Mouse (Mus musculus) left cerebral cortex, postnatal 14 days (tissue): ENCODE data around the gene Fam213a. TPM values are rescaled to one million over a fixed set of nuclear protein-coding genes. Genes with fewer than 3 reads are reported as not detected.

Experiments
- DNase-seq, 2 experiments: peaks; one replicate each; pipeline ENCODE4 v3.0.0; 2021 to 2022; ENCODE audit warnings: low spot score in 2 of 2, mixed read lengths in 1 of 2
- intact Hi-C: fragments of 180-260 bp; cut with DNase I; formaldehyde crosslinking; loops from one replicate; pipeline ENCODE4 v1.15.1; 2025
- total RNA-seq, 2 experiments: library from RNA; stranded (reverse); gene quantifications; 2 replicates each; pipeline ENCODE4 v1.2.3; 2021

The Fam213a gene
- total RNA-seq, 2 experiments from 2014 or later: 103 to 105 TPM

GRCm38 (mm10) chr14:40949730-40950614 lies 63.6 kb downstream of the Fam213a start:
- intact Hi-C loops: loop anchor here (5.0 kb wide), 1 partner anchor 33 kb away; no protein-coding TSS in a partner anchor
- no peak for DNase-seq

- intact Hi-C loops: no loop called here
- DNase-seq: no peak
These were observed 64.5 kb downstream of the Fam213a start for GRCm38 (mm10) chr14:40949047-40949446.

GRCm38 (mm10) chr14:40948522-40948921 lies 65.1 kb downstream of the Fam213a start:
- intact Hi-C loops: no loop called here

GRCm38 (mm10) chr14:40947431-40948394 lies 65.9 kb downstream of the Fam213a start:
- intact Hi-C loops: no loop called here
- DNase-seq: no peak

More at GRCm38 (mm10) chr14:40948522-40948921, 65.1 kb downstream of the Fam213a start:
- DNase-seq: no peak

- DNase-seq: no peak
- intact Hi-C loops: no loop called here
These were observed 69.8 kb downstream of the Fam213a start for GRCm38 (mm10) chr14:40943802-40944201.

Other genes starting within 250 kb of the Fam213a start
- 1 to 10 TPM; 2.4 to 3.7 TPM for gene Sh2d4b, start 120.5 kb downstream of the Fam213a start, total RNA-seq
- gene Tspan14, start 47.0 kb downstream of the Fam213a start, total RNA-seq: 10 to 100 TPM; 57.8 to 70.3 TPM
- not detected for gene Dydc2, start 55.4 kb upstream of the Fam213a start, total RNA-seq
- not detected for gene Dydc1, start 59.1 kb upstream of the Fam213a start, total RNA-seq
- gene Mat1a, start 91.2 kb upstream of the Fam213a start, total RNA-seq: not detected
- not detected for gene Sftpa1, start 118.0 kb upstream of the Fam213a start, total RNA-seq
- not detected for gene Mbl1, start 137.7 kb upstream of the Fam213a start, total RNA-seq
- gene Sftpd, start 171.4 kb upstream of the Fam213a start, total RNA-seq: not detected